Mouse (Mus musculus): ENCODE measurements at regions not wholly inside any gene's neighbourhood (a gene's known extent, or its start where the extent isn't known, plus 50 kb on each side); places are given as distances from the start of the nearest gene placed in this dataset.

- H3K79me2 ChIP-seq (ENCODE audit: control insufficient read depth, insufficient read depth), result no peaks in the 10 kb centered on the region
- H3K36me3 ChIP-seq (ENCODE audit: control insufficient read depth, insufficient read depth), result no peaks in the 10 kb centered on the region
- H3K27me3 ChIP-seq (ENCODE audit: control insufficient read depth, insufficient read depth, insufficient read length), result no peaks in the 10 kb centered on the region
- H3ac ChIP-seq (ENCODE audit: control insufficient read depth, insufficient read length, low read depth), result no peak overlapping the region
- no peak overlapping the region for H3K4me3 ChIP-seq (ENCODE audit: insufficient read depth, poor library complexity, severe bottlenecking)
- H3K79me3 ChIP-seq (ENCODE audit: low read depth), result no peaks in the 10 kb centered on the region
- TF ChIP-seq CEBPB (IDR thresholded peaks at IDR 0.05; ENCODE audit: low read depth) (peak; percentile 29), FOSL1 (IDR thresholded peaks at IDR 0.05; ENCODE audit: insufficient read depth, low read length, poor library complexity, severe bottlenecking) (peak; percentile 7), USF1 (IDR thresholded peaks at IDR 0.05; ENCODE audit: low read depth) (no peak), MYOD1 (IDR thresholded peaks at IDR 0.05; ENCODE audit: control insufficient read depth, insufficient read length, low read depth) (peak; percentile 64)
These were observed 728.6 kb upstream of the Lrrc6 start for GRCm38 (mm10) chr15:67229359-67229758.

- Histone ChIP-seq H3K36me3 (ENCODE audit: control insufficient read depth, insufficient read depth) (no peaks in the 10 kb centered on the region), H3ac (ENCODE audit: control insufficient read depth, insufficient read length, low read depth) (no peak overlapping the region), H3K4me3 (ENCODE audit: insufficient read depth, poor library complexity, severe bottlenecking) (no peak overlapping the region), H3K27me3 (ENCODE audit: control insufficient read depth, insufficient read depth, insufficient read length) (no peaks in the 10 kb centered on the region), H3K79me2 (ENCODE audit: control insufficient read depth, insufficient read depth) (no peaks in the 10 kb centered on the region), H3K79me3 (ENCODE audit: low read depth) (no peaks in the 10 kb centered on the region)
- no peak for TF ChIP-seq MYOD1 (IDR thresholded peaks at IDR 0.05; ENCODE audit: control insufficient read depth, insufficient read length, low read depth)
- TF ChIP-seq MYOG (IDR thresholded peaks at IDR 0.05; ENCODE audit: control insufficient read depth, extremely low read depth, insufficient read length), result no peak
- TF ChIP-seq USF1 (IDR thresholded peaks at IDR 0.05; ENCODE audit: low read depth), result no peak
- no peak for TF ChIP-seq MAX (IDR thresholded peaks at IDR 0.05)
- TF ChIP-seq FOSL1 (IDR thresholded peaks at IDR 0.05; ENCODE audit: insufficient read depth, low read length, poor library complexity, severe bottlenecking), result no peak
- no peak for TF ChIP-seq CEBPB (IDR thresholded peaks at IDR 0.05; ENCODE audit: low read depth)
- TF ChIP-seq CTCF (IDR thresholded peaks at IDR 0.05; ENCODE audit: control insufficient read depth, insufficient read depth, insufficient read length), result no peak
These were observed 727.9 kb upstream of the Lrrc6 start for GRCm38 (mm10) chr15:67228633-67229032.

GRCm38 (mm10) chr15:67227456-67228164 is 726.9 kb upstream of the Lrrc6 start:
- no peak overlapping the region for H3ac ChIP-seq (ENCODE audit: control insufficient read depth, insufficient read length, low read depth)
- no peaks in the 10 kb centered on the region for H3K27me3 ChIP-seq (ENCODE audit: control insufficient read depth, insufficient read depth, insufficient read length)
- H3K36me3 ChIP-seq (ENCODE audit: control insufficient read depth, insufficient read depth), result no peaks in the 10 kb centered on the region
- H3K79me2 ChIP-seq (ENCODE audit: control insufficient read depth, insufficient read depth), result no peaks in the 10 kb centered on the region
- no peak overlapping the region for H3K4me3 ChIP-seq (ENCODE audit: insufficient read depth, poor library complexity, severe bottlenecking)
- H3K79me3 ChIP-seq (ENCODE audit: low read depth), result no peaks in the 10 kb centered on the region
- TF ChIP-seq MYOD1 (IDR thresholded peaks at IDR 0.05; ENCODE audit: control insufficient read depth, insufficient read length, low read depth), result peak; percentile 100
- TF ChIP-seq USF1 (IDR thresholded peaks at IDR 0.05; ENCODE audit: low read depth), result no peak
- peak; percentile 61 for TF ChIP-seq FOSL1 (IDR thresholded peaks at IDR 0.05; ENCODE audit: insufficient read depth, low read length, poor library complexity, severe bottlenecking)
- TF ChIP-seq MYOG (IDR thresholded peaks at IDR 0.05; ENCODE audit: control insufficient read depth, extremely low read depth, insufficient read length), result no peak
- TF ChIP-seq CTCF (IDR thresholded peaks at IDR 0.05; ENCODE audit: control insufficient read depth, insufficient read depth, insufficient read length), result no peak
- TF ChIP-seq CEBPB (IDR thresholded peaks at IDR 0.05; ENCODE audit: low read depth), result no peak
- TF ChIP-seq MAX (IDR thresholded peaks at IDR 0.05), result peak; percentile 91

GRCm38 (mm10) chr15:67226900-67227299 is 726.2 kb upstream of the Lrrc6 start:
- H3K79me3 ChIP-seq (ENCODE audit: low read depth), result no peaks in the 10 kb centered on the region
- no peak overlapping the region for H3K4me3 ChIP-seq (ENCODE audit: insufficient read depth, poor library complexity, severe bottlenecking)
- H3K27me3 ChIP-seq (ENCODE audit: control insufficient read depth, insufficient read depth, insufficient read length), result no peaks in the 10 kb centered on the region
- no peak overlapping the region for H3ac ChIP-seq (ENCODE audit: control insufficient read depth, insufficient read length, low read depth)
- H3K36me3 ChIP-seq (ENCODE audit: control insufficient read depth, insufficient read depth), result no peaks in the 10 kb centered on the region
- no peak for TF ChIP-seq MYOD1 (IDR thresholded peaks at IDR 0.05; ENCODE audit: control insufficient read depth, insufficient read length, low read depth)
- H3K79me2 ChIP-seq (ENCODE audit: control insufficient read depth, insufficient read depth), result no peaks in the 10 kb centered on the region
